ENCODE assay signal across 33 mouse cellular contexts in genomic region chr16:76376661-76377060, GRCm38 (mm10).
"Had no signal": no experiment of that assay in that cellular context is flagged by ENCODE, and none has a peak within 500 bp of the region (broad histone marks: within the 10 kb centered on the region; RNA-seq: fewer than 3 reads in every experiment).

No protein-coding gene starts in this region.

- H3K9me3 ChIP-seq: heart, embryonic 12.5 days; heart, embryonic 13.5 days; heart, embryonic 15.5 days; hindbrain, embryonic 10.5 days; hindbrain, embryonic 12.5 days; hindbrain, embryonic 13.5 days; hindbrain, embryonic 15.5 days; intestine, embryonic 15.5 days; kidney, embryonic 15.5 days had no signal

- DNase-seq: heart, postnatal 10 days; heart, postnatal 14 days; heart, postnatal 36 days; heart, postnatal 4 days; kidney, adult 11 months; kidney, adult 18-20 months; kidney, adult 2 months; kidney, adult 8-10 months; kidney, adult 9 months; kidney, postnatal 10 days; kidney, postnatal 14 days; kidney, postnatal 25 days; kidney, postnatal 36 days; kidney, postnatal 4 days; layer of hippocampus, postnatal 36 days had no signal

- H3K27me3 ChIP-seq: heart, embryonic 12.5 days; heart, embryonic 13.5 days; heart, embryonic 15.5 days; hindbrain, embryonic 12.5 days; hindbrain, embryonic 13.5 days; hindbrain, embryonic 15.5 days; intestine, embryonic 15.5 days; kidney, embryonic 15.5 days had no signal

- H3K4me1 ChIP-seq: heart, embryonic 12.5 days; heart, embryonic 15.5 days; hindbrain, embryonic 12.5 days; intestine, embryonic 15.5 days had no signal

- H3K4me2 ChIP-seq: heart, embryonic 12.5 days; heart, embryonic 13.5 days; heart, embryonic 15.5 days; hindbrain, embryonic 12.5 days; hindbrain, embryonic 13.5 days; hindbrain, embryonic 14.5 days; hindbrain, embryonic 15.5 days; intestine, embryonic 15.5 days; kidney, embryonic 15.5 days had no signal

- H3K9ac ChIP-seq: heart, embryonic 12.5 days; heart, embryonic 13.5 days; heart, embryonic 15.5 days; hindbrain, embryonic 12.5 days; hindbrain, embryonic 13.5 days; hindbrain, embryonic 14.5 days; hindbrain, embryonic 15.5 days; intestine, embryonic 15.5 days; kidney, embryonic 15.5 days had no signal

- H3K27ac ChIP-seq: heart, embryonic 13.5 days; heart, embryonic 15.5 days; hindbrain, embryonic 10.5 days; hindbrain, embryonic 12.5 days; hindbrain, embryonic 13.5 days; hindbrain, embryonic 14.5 days; hindbrain, embryonic 15.5 days; hindbrain, postnatal 0 days; intestine, embryonic 15.5 days; kidney, embryonic 15.5 days; kidney, postnatal 0 days; layer of hippocampus, adult 2 months; left cerebral cortex, adult 2 months had no signal

- ATAC-seq: hindbrain, embryonic 16.5 days; hindbrain, postnatal 0 days; inflammation-experienced regulatory T-cells, adult 6 months; intestine, embryonic 15.5 days; intestine, embryonic 16.5 days; intestine, postnatal 0 days had no signal

- H3K4me3 ChIP-seq: heart, embryonic 12.5 days; heart, embryonic 13.5 days; heart, embryonic 15.5 days; hindbrain, embryonic 10.5 days; hindbrain, embryonic 12.5 days; hindbrain, embryonic 13.5 days; hindbrain, embryonic 15.5 days; intestine, embryonic 15.5 days; kidney, embryonic 15.5 days; layer of hippocampus, adult 2 months; left cerebral cortex, adult 2 months had no signal

- H3K36me3 ChIP-seq: heart, embryonic 12.5 days; heart, embryonic 13.5 days; heart, embryonic 15.5 days; hindbrain, embryonic 10.5 days; hindbrain, embryonic 12.5 days; hindbrain, embryonic 13.5 days; hindbrain, embryonic 15.5 days; intestine, embryonic 15.5 days; kidney, embryonic 15.5 days had no signal
